Mouse (Mus musculus) cortical plate, adult 2 months (tissue): ENCODE data around the gene Soat1.

Experiments used
- CTCF ChIP-seq: fragments of 200-500 bp; IDR thresholded peaks from 2 replicates; pipeline ENCODE4 v1.5.1; 2011; ENCODE audit warnings: mild to moderate bottlenecking, control low read depth, low read length; ENCODE audit not compliant: insufficient read depth; ENCODE audit errors: extremely low read depth
- POLR2A ChIP-seq: fragments of 200-500 bp; IDR thresholded peaks from 2 replicates; pipeline ENCODE4 v1.6.1; 2011; ENCODE audit warnings: mild to moderate bottlenecking, low read length, control low read depth; ENCODE audit not compliant: insufficient read depth; ENCODE audit errors: extremely low read depth

GRCm38 (mm10) chr1:156402491-156402890 lies 71.6 kb downstream of the Soat1 start:
- TF ChIP-seq CTCF, result no peak
- no peak for TF ChIP-seq POLR2A
